Mouse (Mus musculus): ENCODE measurements around the gene Mef2d.

- TF ChIP-seq POLR2A (IDR thresholded peaks at IDR 0.05; ENCODE audit: insufficient read length, low read depth) (no peak), MYOG (IDR thresholded peaks at IDR 0.05; ENCODE audit: control insufficient read depth in 1 of 3, insufficient read depth in 1 of 3, insufficient read length in 2 of 3, low read depth in 2 of 3) (no peak), SRF (IDR thresholded peaks at IDR 0.05; ENCODE audit: control insufficient read depth, insufficient read length, low read depth) (no peak), MAX (IDR thresholded peaks at IDR 0.05; ENCODE audit: low read depth) (no peak)
Observed at GRCm38 (mm10) chr3:88149510-88149974, 7.4 kb downstream of the Mef2d start.

Data from myocyte (in vitro differentiated cells).